Mouse (Mus musculus) CD4-positive, CD25-positive, alpha-beta regulatory T cell, adult 9 weeks (primary cell): Measurements from ENCODE around the gene Mical1. TPM values are rescaled to one million over a fixed set of nuclear protein-coding genes. Genes with fewer than 3 reads are reported as not detected.

Experiments used
- polyA plus RNA-seq: library from polyadenylated mRNA; unstranded; fragments of 100-300 nt; shearing (Covaris generic); gene quantifications from one replicate; pipeline ENCODE4 v1.2.1, GENCODE M21; 2017

Mical1 gene
- 120 TPM for polyA plus RNA-seq

DNA sequence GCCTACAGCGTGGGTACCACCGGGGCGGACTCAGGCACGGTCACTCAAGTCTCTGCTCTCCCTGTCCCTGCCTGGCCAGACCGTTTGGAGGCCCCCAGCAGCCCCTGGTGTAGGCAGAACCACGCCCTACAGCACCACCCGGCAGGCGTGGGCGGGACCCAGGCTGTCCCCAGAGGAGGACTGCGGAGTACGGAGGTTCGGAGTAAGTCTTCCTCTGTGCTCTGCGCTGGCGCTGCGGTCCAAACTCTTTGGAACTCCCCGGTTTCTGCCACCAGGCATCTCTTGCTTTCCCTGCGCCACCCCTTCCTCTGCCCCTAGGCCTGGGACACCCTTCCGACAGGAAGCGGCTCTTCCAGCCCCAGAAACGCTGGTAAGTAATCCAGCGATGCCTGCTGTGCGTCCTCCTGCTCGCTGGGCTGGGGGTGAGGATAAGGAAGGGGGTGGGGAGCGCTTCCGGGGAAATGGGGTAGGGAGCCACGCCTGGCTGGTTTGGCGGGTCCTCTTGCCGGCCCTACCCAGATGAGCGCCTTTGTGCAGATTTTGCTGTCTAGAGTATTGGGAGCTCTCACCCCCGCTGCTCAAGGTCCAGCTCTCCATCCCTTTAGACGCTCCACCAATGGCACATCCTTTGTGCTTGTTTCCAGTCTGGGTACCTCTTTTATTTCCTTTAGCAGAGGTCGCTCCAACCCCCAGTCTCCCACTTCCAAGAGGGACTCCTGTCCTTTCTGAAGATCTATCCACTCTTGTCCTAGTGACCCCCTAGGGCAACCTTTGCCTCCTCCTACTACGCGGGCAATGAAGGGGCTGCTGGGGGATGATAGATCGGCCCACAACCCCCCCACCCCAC, at the start of gene Mical1:
Mical1 (plus strand) TSS at position 144 of the 847 bp plus-strand sequence.

GRCm38 (mm10) chr10:41450137-41450670, 25.9 kb upstream of the Mical1 start, which contains the start of gene Zbtb24:
TSS of gene Zbtb24 (plus strand) at chr10:41450383.

DNA sequence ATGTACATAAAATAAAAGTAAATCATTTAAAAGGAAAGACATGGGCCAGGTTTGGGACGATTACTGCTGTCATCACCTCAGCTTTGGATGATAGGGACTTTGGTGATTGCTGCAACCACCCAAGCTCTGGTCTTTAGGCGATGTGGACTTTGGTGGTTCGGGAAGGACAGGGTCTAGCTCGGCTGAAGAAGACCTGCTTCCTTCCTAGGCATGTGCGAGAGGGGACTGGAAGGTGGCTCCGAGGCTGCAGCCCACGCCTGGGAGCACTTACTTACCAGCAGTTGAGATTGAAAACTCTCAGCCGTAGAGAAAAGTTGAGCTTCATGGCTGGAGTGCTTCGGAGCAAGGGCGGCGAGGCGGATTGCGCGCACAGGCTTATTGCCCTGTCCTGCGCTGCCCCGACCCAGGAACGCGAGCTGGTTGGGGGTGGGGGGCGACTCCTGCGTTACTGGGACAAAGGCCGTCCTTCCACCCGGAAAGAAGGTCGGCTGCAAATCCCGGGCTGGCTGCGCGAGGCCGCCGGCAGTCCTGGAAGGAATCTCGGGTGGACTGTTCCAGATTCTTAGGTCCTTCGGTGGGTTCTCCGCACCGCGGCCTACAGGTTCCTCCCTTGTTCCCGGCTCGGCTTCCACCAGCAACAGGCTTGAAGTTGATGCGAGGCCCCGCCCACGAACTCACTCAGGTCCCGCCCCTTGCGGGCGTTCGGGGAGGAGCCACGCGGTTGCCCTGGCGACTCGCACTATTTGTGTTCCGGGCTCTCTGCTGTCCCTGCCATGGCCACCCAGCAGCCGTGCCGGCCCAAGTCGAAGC, 13.8 kb downstream of the Mical1 start, which contains the start of the genes Smpd2 and Ppil6:
Smpd2 (minus strand) TSS at position 662 of the 810 bp plus-strand sequence.
Ppil6 (plus strand) TSS at position 732 of the 810 bp plus-strand sequence.

GRCm38 (mm10) chr10:41518981-41519618, 43.0 kb downstream of the Mical1 start, which contains the start of gene Cd164:
TSS of gene Cd164 (plus strand) at chr10:41519414.

Other genes starting within 250 kb of the Mical1 start
- gene Fig4, start 173.1 kb upstream of the Mical1 start, polyA plus RNA-seq, result 38.5 TPM
- gene Ak9, start 172.3 kb upstream of the Mical1 start, polyA plus RNA-seq, result 0.05 TPM
- 54.7 TPM for gene Zbtb24, start 25.9 kb upstream of the Mical1 start, polyA plus RNA-seq
- 47.3 TPM for gene Smpd2, start 14.1 kb downstream of the Mical1 start, polyA plus RNA-seq
- gene Ppil6, start 14.1 kb downstream of the Mical1 start, polyA plus RNA-seq, result not detected
- gene Cd164, start 43.1 kb downstream of the Mical1 start, polyA plus RNA-seq, result 256 TPM
- gene Ccdc162, start 240.3 kb downstream of the Mical1 start, polyA plus RNA-seq, result 1.3 TPM